Mouse (Mus musculus): ENCODE measurements around the gene Itpr3.

Gene Itpr3

DNA sequence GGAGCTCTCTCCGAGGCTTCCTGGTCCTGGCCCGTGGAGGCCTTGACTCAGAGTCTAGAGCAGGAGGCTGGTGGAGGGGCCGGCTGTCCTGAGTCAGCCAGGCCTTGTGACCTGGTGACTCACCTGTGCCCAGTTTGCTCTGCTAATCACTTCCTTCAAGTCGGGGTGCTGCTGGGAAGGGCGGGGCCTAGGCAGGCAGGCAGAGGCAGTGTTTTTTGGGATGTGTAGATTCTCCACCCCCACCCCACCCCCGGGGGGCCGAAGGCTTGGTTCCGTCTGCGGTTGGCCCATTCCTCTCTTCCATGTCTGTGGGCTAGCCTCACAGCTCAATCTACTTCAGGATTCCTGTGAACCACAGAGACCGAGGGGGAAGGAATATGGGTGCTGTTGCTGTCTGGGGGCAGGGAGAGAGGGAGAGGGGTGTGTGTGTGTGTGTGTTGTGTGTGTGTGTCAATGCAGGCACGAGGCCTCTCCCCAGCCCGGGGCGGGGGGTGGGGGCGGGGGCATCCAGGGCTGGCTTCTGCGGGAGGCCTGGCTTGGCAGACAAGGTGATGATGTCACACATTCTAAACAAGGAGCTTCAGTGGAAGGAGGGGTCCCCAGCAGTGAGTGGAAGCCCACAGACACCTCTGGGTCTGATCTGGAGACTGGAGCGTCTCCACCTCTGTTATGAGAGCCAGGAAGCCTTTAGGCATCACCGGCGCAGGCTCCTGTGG, 18.6 kb upstream of the Itpr3 start:
- DNase-seq (ENCODE audit: low spot score), result no peak

DNA sequence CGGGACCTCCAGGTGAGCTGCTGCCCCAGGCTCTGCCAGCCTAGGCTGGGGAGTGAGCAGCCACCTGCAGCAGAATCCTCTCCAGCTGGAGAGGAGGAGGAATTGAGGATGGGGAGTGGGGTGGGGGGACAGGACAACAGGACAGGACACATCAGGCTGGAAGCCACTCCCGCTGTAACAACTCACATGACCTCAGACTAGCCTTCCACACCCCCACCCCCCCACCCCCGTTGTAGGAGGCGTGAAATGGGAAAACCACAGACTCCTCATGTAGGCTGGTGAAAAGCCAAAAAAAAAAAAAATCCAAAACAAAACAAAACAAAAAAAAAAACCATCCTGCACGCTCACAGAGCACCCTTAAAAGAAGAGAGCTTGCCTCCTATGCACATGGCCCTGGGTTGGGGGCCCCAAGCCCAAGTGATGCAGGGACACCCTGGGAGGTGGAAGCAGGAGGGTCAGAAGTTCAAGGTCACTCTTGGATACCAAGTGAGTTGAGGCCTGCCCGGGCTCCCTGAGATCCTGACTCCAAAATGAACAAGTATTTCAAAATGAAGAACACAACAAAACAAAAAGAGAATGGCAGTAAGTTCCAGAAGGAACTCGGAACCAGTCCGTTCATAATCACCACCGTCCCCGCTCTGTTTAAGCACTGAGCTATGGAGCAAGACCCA, 17.5 kb upstream of the Itpr3 start:
- DNase-seq (ENCODE audit: low spot score), result no peak

DNA sequence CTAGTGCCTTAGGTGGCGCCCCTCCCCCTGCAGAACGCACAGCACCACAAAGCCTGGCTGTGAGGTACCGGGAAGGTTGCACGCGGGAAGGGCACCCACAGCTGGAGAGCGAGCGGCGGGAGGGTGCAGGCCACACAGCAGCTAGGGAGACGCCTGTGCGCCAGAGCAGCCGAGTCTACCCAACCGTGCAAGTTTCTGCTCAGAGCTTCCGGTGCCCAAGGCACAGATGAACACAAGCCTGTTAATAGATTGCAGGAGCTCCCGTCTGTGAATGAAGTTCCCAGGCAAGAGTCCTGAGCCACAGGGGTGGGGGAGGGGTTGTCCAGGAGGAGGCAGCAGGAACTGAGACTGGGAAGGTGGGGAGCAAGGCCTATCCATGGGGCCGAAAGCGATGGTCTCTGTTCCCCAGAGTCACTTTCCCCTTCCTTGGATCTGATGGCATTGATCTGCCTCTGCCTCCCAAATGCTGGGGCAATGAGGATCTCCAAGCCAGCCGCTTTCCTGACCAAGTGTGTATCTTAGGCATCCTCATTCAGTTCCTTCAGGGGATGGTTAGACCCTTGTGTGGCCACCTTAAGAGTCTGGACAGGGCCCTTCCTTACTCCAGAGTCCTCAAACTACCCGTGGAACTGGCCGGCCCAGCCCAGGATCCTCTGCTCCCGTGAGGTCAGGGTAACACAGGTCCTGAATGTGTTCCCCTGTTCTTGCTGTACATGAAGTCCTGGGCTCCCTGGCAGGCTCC, 16.6 kb upstream of the Itpr3 start:
- DNase-seq (ENCODE audit: low spot score), result no peak

DNA sequence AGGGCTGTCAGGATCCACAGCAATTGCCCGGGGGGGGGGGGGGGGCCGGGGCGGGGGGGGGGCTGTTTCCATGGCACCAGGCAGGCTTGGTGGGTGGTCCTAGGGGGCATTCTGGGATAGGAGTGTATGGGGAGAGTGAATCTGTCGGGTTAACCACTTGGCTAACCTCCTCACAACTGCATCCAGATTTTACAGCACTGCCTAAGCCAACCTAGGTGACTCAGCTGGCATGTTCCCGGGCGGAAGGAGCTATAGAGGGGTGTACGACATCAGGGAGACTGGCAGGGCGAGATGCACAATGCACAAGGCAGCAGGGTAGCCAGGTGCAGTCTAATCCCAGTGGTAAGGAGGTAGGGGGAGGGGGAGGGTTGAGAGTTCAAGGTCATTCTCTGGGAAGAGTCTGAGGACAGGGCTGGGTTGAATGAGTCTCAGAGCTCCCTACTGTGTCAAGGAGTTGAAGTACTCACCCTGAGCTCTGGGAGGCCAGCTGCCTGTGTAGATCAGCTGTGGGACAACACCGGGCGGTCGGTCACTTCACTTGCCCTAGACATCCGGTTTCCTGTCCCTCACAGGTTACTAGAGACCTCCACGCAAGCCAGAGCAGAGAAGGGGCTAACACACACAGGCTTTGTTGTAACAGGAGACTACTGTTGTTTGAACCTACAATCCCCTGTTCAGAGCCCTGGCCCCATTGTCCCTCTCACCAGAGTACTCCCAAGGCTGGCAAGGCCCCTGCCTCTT, 15.9 kb upstream of the Itpr3 start:
- no peak for DNase-seq (ENCODE audit: low spot score)

DNA sequence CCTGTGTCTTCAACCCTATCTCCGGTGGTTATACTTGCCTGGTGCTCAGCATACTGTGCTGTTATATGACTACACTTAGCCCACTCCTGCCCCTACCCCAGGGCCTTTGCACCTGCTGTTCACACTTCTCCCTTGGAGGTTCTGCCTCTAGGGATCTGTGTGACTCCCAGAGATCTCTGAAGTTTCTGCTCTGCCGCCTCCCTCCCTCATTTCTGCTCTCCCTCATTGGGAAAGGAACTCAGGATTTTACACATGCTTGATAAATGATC, 15.4 kb upstream of the Itpr3 start:
- no peak for DNase-seq (ENCODE audit: low spot score)

DNA sequence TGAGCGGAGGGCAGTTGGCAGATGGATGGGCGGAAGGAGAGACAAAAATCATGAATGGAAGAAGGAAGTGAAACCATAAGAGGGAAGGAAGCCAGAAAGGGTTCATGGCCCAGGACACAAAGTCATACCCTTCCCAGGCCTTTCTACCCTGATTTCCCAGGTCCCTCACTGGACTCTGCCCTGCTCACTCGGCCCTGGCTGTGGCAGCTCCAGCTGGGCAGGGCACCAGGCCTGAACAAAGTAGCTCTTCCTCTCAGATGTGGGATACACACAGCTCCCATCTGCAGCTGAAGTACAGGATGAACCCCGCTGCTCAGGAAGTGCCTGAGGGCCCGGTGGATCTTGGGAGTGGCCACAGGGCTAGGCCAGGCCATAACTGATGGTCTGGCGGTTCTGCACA, 14.3 kb upstream of the Itpr3 start:
- DNase-seq (ENCODE audit: low spot score), result no peak

DNA sequence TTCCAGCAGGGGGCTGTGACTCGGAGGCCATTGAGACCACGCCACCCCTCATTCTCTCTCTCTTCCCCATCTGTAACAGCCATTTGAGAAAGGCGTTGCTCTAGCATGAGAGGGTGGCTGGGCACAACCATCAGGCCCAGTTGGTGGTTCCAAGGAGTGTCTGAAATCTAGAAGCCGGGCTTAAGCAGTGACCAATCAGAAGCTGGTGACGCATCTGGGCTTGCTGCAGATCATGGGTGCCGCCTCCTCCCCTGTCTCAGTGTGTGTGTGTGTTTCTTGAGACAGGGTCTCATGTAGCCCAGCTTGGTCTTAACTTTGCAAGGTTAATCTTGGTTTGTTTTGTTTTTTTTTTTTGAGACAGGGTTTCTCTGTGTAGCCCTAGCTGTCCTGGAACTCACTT, 11.9 kb upstream of the Itpr3 start:
- no peak for DNase-seq (ENCODE audit: low spot score)

DNA sequence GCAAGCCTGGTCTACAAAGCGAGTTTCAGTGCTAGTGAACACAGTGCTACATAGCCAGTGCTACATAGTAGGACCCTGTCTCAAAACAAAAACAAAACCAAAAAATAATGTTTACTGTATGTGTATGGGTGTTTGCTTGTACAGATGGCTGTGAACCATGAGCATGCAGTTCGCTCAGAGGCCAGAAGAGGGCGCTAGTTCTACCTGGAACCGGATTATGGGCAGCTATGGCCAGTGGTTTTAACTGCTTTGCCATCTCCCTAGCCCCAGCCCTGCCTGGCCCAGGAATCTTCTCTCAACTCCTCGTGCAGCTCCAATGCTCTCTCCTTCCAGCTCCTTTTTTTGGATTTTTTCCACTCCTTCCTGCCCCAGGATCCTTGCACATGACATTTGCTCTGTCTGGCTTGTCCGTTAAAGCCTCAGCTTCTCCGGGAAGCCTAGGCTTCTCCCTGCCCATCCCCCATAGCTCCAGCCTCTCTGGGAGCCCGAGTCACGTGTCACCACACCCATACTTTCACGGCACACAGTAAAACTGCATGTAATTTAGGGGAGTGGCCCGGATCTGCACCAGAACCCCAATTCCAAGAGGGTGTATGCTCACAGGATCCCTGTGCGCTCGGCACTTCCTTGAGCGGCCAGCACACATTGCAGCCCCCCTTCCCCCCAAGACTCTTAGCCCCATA, 9.2 kb upstream of the Itpr3 start:
- no peak for DNase-seq (ENCODE audit: low spot score)

DNA sequence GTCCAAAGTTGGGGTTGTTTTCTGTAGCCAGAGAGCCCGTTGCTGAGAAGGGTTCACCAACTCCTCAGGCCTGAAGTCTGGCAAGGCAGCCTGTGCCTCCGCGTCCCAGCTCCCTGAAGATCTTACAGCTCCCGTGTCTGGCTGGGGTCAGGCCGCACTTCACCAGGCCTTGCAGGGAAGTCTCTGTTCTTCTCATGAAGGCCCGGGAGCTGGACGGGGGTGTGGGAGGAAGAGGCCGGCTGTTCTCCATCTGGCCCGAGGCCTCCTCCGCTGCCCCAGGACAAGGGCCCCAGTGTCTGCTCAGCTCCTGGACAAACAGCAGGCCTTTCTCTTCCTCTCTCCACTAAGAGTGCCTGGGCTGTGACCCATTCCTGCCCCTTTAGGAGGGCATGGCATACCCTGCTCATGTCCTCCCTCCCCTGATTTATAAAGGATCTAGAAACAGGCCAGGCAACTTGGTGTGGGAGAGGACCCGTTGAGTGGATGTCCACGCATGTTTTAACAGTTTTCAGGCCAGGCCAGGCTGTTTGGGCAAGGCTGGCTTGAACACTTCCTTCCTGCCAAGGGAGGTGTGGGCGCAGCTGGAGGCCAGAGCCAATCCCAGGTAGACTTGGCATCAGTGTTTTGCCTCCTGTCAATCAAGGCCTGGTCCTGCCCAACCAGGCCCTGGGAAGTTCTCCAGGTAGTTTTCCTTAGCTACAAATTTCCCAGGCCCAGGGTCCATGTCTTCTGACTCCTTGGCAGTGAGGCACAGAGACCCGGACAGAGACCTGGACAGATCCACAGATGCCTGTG, 8.5 kb upstream of the Itpr3 start:
- DNase-seq (ENCODE audit: low spot score), result no peak

DNA sequence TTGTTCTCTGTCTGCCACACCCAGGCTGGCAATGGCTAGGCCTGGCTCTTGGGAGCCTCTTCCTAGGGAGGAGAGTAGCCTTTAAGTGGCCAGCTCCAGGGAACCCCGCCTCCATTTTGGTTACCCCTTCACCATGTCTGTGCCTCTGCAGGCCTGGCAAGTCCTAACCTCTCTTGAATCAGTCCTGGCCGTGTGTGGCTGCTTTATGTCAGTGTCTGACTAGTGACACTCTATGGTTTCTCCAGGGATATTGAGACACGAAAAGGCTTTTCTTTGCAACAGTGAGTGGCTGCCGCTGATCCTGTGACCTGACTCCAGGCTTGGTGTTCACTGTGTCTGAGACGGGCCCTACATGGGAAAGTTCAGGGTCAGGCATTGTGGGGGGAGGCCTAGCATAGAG, 6.3 kb upstream of the Itpr3 start:
- no peak for DNase-seq (ENCODE audit: low spot score)

DNA sequence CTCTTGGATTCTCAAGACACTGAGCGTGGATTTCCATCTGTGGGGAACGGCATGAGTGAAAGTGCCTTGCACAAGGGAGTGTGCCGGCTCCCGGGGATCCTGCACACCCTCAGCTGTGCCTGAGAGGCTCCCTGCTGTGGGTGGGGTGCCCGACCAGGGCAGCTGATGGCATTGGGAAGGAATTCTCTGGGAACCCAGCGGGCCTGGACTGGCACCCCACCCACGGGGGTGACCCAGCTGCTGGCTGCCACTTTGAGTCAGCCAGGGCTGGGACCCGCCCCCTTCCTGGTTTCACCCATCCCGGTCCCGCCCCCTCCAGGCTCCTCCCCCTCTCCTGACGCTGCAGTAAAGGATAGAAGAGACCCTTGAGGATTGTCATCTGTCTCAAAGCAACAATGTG, 5.6 kb upstream of the Itpr3 start:
- no peak for DNase-seq (ENCODE audit: low spot score)

DNA sequence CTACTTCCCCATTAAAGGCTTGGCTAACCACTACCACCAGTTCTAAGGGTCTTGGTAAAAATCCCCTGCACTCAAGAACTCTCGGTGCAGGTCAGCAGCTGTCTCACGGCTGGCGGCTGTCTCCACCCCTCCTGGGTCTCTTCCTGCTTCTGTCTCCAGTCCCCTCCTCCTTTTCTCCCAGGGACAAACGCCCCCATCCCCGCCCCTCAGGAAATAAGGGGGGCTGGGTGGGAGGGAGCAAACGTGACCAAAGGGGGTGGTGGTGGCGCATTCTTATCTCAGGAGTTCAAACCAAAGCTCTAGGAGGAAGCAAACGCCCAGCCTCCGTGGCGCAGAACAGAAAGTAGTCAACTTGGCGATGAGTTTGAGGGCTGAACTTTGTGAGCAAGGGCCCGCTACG, 934 bp upstream of the Itpr3 start:
- peak; percentile 61 for DNase-seq (ENCODE audit: low spot score)

DNA sequence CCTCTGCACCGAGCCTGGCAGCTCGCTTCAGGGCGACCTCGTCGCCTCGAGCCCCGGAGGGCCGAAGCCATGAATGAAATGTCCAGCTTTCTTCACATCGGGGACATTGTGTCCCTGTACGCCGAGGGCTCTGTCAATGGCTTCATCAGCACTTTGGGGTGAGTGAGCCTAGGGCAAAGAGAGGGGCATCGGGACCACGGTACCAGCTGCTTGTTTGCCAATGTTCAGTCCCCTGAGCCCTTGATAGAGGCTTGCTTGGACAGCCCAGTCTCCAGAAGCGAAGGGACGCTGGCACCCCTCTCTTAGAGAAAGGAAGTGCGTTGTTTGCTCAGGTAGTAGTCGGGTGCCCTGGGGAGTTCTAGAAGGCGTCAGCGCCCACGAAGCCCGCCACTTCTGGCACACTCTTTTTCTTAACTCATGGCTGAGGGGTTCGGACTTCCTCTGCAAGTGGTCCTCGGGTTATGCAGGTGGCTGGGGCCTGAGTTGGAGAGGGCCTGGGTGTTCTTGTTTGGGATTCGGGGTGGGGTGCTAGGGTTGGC, 482 bp downstream of the Itpr3 start:
- DNase-seq (ENCODE audit: low spot score), result no peak

DNA sequence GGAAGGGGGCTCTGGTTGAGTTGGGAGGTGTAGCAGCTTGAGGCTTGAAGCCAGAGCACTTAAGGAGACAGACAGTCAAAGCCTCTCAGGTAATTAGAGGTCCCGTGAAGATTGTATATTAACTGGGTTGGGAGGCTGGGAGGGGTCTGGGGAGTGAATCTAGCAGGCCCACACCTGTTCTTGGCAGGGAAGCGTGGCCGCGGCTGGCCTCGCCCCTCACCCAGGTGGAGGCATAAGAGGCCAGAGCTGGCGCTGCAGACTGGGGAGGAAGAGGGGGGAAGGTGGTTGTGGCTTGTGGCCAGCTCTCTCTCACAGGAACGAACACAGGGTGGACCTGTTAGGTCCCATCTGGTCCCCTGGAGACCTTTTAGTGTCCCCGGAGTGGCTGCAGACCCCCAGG, 3.6 kb downstream of the Itpr3 start:
- DNase-seq (ENCODE audit: low spot score), result no peak

DNA sequence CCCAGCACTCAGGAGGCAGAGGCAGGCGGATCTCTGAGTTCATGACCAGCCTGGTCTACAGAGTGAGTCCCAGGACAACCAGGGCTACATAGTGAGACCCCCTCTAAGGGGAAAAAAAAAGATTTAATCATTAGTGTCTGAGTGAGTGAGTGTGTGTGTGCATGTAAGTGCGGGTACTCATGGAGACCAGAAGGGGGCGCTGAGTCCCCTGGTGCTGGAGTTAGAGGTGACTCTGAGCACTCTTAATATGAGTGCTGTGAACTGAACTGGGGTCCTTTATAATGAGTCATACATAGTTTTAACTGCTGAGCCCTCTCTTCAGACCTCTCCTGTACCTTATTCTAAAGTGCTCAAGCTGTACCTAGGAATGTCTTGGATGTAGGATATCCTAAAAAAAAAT, 4.6 kb downstream of the Itpr3 start:
- no peak for DNase-seq (ENCODE audit: low spot score)

DNA sequence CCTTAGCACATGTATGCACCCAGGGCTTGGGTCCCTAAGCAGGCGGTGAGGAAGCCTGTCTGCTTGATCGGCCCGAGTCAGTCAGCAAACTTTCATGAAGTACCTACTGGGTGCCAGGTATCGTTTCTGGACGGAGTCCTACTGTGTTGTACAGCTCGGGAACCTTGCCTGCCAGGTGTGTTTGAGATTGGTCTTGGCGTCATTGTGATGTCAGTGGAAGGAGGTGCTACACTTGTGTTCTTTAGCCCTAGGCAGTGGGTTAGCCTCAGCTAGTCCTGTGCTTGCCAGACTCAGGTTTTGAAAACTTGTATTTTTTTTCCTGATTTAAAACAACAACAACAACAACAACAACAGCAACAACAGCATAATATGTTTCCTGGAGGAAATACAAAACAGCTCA, 5.6 kb downstream of the Itpr3 start:
- DNase-seq (ENCODE audit: low spot score), result no peak

DNA sequence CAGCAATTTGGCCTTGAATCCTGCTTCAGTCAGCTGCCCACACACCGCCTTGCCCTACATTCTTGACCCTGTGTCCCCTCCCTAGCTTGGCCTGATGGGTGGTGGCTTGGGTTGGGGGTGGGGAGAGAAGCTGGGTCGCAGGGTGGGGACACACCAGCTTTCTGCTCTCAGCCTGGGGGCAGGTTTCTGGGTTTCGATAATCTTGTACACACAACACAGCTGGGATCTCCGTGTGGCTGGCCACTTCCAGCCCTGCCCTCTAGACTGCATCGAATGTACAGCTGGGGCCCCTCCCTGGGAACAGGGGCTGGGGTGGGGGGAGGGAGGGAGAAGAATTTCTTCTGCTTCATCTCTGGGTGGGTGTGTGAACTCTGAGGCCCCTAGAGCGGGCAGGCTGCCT, 6.6 kb downstream of the Itpr3 start:
- DNase-seq (ENCODE audit: low spot score), result no peak

DNA sequence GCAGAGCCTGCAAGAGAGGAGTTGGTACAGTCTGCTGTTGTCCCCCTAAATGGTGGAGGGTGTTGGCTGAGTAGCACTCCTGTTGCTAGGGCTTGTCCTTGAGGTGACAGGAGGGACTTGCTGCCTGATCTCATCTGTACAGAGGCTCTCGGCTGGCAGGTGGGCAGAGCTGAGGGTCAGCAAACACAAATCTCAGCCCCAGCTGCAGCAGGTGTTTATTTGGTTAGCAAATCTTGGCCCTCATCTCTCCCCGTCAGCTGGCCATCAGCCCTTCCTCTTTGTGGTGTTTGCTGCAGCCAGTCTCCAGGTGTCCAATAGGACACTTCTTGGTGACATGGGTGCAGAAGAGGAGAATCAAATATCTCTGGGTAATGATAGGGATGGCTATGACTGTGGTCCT, 7.1 kb downstream of the Itpr3 start:
- DNase-seq (ENCODE audit: low spot score), result no peak

DNA sequence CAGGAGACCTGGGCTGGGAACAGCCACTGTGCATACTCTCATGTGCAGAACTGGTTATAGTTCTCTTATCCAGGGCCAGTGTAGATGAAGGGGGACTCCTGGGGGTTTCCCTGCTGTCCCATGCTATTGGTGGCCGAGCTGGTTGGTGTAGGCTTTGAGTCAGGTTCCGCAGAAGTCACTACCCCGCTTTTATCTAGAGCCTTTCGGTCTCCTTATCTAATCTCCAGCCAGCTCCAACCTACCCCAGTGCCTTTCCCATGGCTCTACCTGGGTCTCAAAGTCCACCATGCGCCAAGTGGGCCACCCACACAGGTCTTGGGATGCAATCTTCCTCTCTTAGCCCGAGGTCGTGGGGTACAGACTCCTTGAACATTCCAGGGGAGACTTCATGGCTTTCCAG, 9.0 kb downstream of the Itpr3 start:
- DNase-seq (ENCODE audit: low spot score), result no peak

DNA sequence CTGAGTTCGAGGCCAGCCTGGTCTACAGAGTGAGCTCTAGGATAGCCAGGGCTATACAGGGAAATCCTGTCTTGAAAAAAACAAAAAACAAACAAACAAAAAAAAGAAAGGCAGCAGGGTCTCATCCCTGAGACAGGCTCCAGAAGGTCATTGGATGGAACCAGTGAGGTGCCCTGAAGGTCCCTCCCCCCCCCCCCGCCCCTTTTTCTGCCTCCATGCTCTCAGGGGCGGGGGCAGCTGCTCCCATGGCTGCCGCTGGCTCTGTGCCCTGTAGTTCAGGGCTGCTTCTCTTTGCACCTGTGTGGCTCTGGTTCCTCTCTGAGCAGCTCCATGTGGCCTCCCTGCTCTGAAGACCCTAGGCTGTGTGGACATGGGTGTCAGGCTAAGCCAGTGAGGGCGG, 12.0 kb downstream of the Itpr3 start:
- no peak for DNase-seq (ENCODE audit: low spot score)

DNA sequence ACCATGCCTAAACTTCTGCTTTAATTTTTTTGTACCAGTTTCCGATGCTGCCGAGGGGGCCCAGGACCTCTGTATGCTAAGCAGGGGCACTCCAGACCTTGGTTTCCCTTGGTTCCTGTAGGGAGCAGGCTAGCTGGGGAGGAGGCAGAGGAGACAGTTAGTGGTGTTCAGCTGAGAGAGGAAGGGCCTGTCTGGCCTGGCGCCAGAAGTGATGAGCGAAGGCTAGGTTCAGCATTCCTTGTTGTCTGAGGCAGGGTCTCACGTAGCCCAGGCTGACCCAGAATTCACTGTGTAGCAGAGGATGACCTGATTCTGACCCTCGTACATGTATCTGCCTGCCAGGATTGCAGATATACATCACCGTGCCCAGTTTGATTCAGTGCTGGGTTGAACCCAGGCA, 13.8 kb downstream of the Itpr3 start:
- DNase-seq (ENCODE audit: low spot score), result no peak
